Mouse (Mus musculus) forebrain, embryonic 16.5 days (tissue): ENCODE measurements around the gene Snd1. TPM values are rescaled to one million over a fixed set of nuclear protein-coding genes. Genes with fewer than 3 reads are reported as not detected.

Source experiments
- ATAC-seq: fragments of 200-750 bp; cut with Nextera tagmentation; 2 replicates; pipeline ENCODE4 v1.8.0; 2017; ENCODE audit warnings: mild to moderate bottlenecking, moderate library complexity
- H3K27ac ChIP-seq: fragments of 300-500 bp; sonication (generic); 2 replicates; pipeline ENCODE4 v1.5.1; 2014; ENCODE audit warnings: low read length, control low read depth
- H3K27me3 ChIP-seq: fragments of 300-500 bp; sonication (generic); replicated peaks from 2 replicates; pipeline ENCODE4 v1.6.1; 2014; ENCODE audit warnings: low read length; ENCODE audit not compliant: control insufficient read depth, insufficient read depth
- H3K36me3 ChIP-seq: fragments of 300-500 bp; sonication (generic); 2 replicates; pipeline ENCODE4 v1.6.1; 2014; ENCODE audit not compliant: control insufficient read depth, insufficient read depth
- H3K4me1 ChIP-seq: fragments of 300-500 bp; sonication (generic); replicated peaks from 2 replicates; pipeline ENCODE4 v1.6.1; 2014; ENCODE audit warnings: low read length; ENCODE audit not compliant: control insufficient read depth, insufficient read depth
- H3K4me2 ChIP-seq: fragments of 300-500 bp; sonication (generic); 2 replicates; pipeline ENCODE4 v1.6.1; 2014; ENCODE audit warnings: mild to moderate bottlenecking, low read length, control low read depth
- H3K4me3 ChIP-seq: fragments of 300-500 bp; sonication (generic); replicated peaks from 2 replicates; pipeline ENCODE4 v1.5.1; 2014; ENCODE audit warnings: mild to moderate bottlenecking, low read length, control low read depth
- H3K9ac ChIP-seq: fragments of 300-500 bp; sonication (generic); replicated peaks from 2 replicates; pipeline ENCODE4 v1.6.1; 2014; ENCODE audit warnings: low read depth, low read length, control low read depth
- H3K9me3 ChIP-seq: fragments of 300-500 bp; sonication (generic); 2 replicates; pipeline ENCODE4 v1.6.1; 2016; ENCODE audit warnings: low read length; ENCODE audit not compliant: control insufficient read depth
- WGBS: fragments of 180-500 bp; shearing (Covaris S2); extraction: QIAGEN DNeasy Blood & Tissue Kit; methylation state at CpG from one replicate; pipeline ENCODE4 v1.1.7; 2014; 5-methylcytosine and 5-hydroxymethylcytosine counted together
- polyA plus RNA-seq: library from polyadenylated mRNA; unstranded; fragments of >200 nt; fragmentation: Nextera tagmentation; extraction: Ambion mirVana; gene quantifications from 2 replicates; pipeline ENCODE4 v1.2.1, GENCODE M21; 2015

The Snd1 gene
- polyA plus RNA-seq, 1 experiment from 2014 or later, result 81.0 TPM

- no peak overlapping the region for H3K4me3 ChIP-seq
- no peaks in the 10 kb centered on the region for H3K27me3 ChIP-seq
- peaks cover 41% of the 10 kb centered on the region for H3K4me1 ChIP-seq
- no peaks in the 10 kb centered on the region for H3K36me3 ChIP-seq
- WGBS, result 69% methylated on average over 11 of the region's 11 CpGs
- no peak for ATAC-seq
- no peak overlapping the region for H3K4me2 ChIP-seq
- H3K9ac ChIP-seq, result no peak overlapping the region
- H3K27ac ChIP-seq, result no peak overlapping the region
- no peaks in the 10 kb centered on the region for H3K9me3 ChIP-seq
These were observed 399.1 kb downstream of the Snd1 start for GRCm38 (mm10) chr6:28874053-28874452.

DNA sequence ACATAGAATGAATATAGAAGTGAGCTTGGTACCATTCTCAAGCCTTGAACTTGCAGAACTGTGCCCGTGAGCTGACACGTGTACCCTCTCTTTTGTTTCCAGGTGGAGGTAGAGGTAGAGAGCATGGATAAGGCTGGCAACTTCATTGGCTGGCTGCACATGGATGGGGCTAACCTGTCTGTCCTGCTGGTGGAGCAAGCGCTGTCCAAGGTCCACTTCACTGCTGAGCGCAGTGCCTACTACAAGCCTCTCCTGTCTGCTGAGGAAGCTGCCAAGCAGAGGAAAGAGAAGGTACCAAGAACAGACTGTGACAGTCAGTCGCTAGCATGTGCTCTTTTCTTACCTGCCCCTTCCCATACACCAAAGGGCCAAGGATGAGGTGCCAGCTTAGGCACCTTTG is 399.8 kb downstream of the Snd1 start:
- H3K27ac ChIP-seq, result no peak overlapping the region
- no peak overlapping the region for H3K4me3 ChIP-seq
- H3K27me3 ChIP-seq, result no peaks in the 10 kb centered on the region
- 95% methylated on average over 5 of the region's 5 CpGs for WGBS
- no peaks in the 10 kb centered on the region for H3K9me3 ChIP-seq
- ATAC-seq, result no peak
- H3K9ac ChIP-seq, result no peak overlapping the region
- no peaks in the 10 kb centered on the region for H3K36me3 ChIP-seq
- H3K4me2 ChIP-seq, result no peak overlapping the region
- peaks cover 41% of the 10 kb centered on the region for H3K4me1 ChIP-seq

GRCm38 (mm10) chr6:28875333-28875732 is 400.4 kb downstream of the Snd1 start:
- H3K27me3 ChIP-seq, result no peaks in the 10 kb centered on the region
- H3K4me3 ChIP-seq, result no peak overlapping the region
- no peaks in the 10 kb centered on the region for H3K9me3 ChIP-seq
- no peak for ATAC-seq
- H3K36me3 ChIP-seq, result no peaks in the 10 kb centered on the region
- H3K9ac ChIP-seq, result no peak overlapping the region
- H3K4me2 ChIP-seq, result no peak overlapping the region
- H3K4me1 ChIP-seq, result peaks cover 41% of the 10 kb centered on the region
- WGBS, result 50% methylated on average over 1 of the region's 1 CpGs
- H3K27ac ChIP-seq, result no peak overlapping the region

GRCm38 (mm10) chr6:28876492-28876891 is 401.6 kb downstream of the Snd1 start:
- no peaks in the 10 kb centered on the region for H3K9me3 ChIP-seq
- ATAC-seq, result peak; percentile 34; the same call in 1 of the 2 replicates
- H3K27me3 ChIP-seq, result no peaks in the 10 kb centered on the region
- H3K4me2 ChIP-seq, result no peak overlapping the region
- peaks cover 41% of the 10 kb centered on the region for H3K4me1 ChIP-seq
- H3K9ac ChIP-seq, result no peak overlapping the region
- 6% methylated on average over 3 of the region's 3 CpGs for WGBS
- H3K27ac ChIP-seq, result no peak overlapping the region
- no peaks in the 10 kb centered on the region for H3K36me3 ChIP-seq
- no peak overlapping the region for H3K4me3 ChIP-seq

DNA sequence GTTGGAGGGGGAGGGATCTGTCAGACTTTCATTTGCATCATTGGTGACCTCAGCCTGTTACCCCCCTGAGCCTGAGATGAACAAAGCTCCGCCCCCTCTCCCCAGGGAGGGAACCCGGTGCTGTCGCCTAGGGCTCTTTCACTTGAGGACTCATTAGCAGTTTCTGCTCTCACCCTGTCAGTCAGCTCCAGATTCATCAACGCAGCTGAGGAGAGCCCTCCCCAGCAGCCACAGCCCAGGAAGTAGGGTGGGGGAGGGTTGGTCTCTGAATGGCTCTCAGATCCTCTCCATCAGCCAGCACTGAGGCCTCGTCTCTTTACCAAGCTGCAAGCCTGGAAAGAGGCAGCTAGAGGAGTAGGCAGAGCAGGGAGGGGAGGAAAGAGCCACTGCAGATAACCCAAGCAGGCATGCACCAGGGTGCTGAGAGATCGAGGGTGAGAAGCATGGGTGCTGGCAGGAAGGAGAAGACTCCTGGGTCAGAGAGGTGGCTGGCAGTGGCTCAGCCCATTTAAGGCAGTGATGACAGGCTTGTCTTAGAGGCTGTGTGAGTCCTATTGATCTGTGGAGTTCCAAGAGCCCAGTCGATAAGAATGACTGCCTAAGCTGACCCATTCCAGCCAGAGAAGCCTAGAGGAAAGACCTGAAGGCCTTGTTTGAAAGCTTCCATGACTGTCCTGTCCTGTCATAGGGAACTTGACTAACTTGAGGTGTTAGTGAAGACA is 403.2 kb downstream of the Snd1 start:
- peak; percentile 91 for ATAC-seq
- peak overlapping the region; percentile 35; the same call in 1 of the 2 replicates for H3K27ac ChIP-seq
- no peak overlapping the region for H3K4me2 ChIP-seq
- H3K27me3 ChIP-seq, result no peaks in the 10 kb centered on the region
- H3K4me3 ChIP-seq, result no peak overlapping the region
- H3K9ac ChIP-seq, result peak overlapping the region; percentile 24; the same call in 1 of the 2 replicates
- 14% methylated on average over 7 of the region's 7 CpGs for WGBS
- H3K36me3 ChIP-seq, result no peaks in the 10 kb centered on the region
- peaks cover 32% of the 10 kb centered on the region for H3K4me1 ChIP-seq
- H3K9me3 ChIP-seq, result no peaks in the 10 kb centered on the region

DNA sequence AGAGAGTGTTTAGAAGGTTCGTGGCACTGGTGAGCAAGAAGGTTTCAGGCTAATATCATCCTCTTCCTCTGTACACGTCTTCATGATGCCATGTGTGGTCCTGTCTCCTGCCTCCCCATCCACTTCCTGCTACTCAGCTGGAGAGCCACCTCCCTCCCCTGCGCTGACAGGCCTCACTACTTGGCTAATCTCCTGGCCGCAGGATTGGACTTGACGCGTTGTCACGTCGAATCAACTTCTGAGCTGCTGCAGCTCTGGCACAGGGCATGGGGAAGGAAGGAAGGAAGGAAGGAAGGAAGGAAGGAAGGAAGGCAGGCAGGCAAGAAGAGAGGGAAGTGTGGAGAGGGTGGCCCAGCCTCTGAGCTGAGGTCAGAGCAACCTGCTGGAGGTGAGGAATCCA is 404.4 kb downstream of the Snd1 start:
- Histone ChIP-seq H3K4me1 (peaks cover 29% of the 10 kb centered on the region), H3K27me3 (no peaks in the 10 kb centered on the region), H3K27ac (no peak overlapping the region), H3K4me3 (no peak overlapping the region), H3K9me3 (no peaks in the 10 kb centered on the region), H3K36me3 (0 out of 2 replicates have a peak, but pooled peaks cover 2% of the 10 kb centered on the region), H3K9ac (no peak overlapping the region), H3K4me2 (no peak overlapping the region)
- ATAC-seq, result no peak
- 85% methylated on average over 8 of the region's 8 CpGs for WGBS

DNA sequence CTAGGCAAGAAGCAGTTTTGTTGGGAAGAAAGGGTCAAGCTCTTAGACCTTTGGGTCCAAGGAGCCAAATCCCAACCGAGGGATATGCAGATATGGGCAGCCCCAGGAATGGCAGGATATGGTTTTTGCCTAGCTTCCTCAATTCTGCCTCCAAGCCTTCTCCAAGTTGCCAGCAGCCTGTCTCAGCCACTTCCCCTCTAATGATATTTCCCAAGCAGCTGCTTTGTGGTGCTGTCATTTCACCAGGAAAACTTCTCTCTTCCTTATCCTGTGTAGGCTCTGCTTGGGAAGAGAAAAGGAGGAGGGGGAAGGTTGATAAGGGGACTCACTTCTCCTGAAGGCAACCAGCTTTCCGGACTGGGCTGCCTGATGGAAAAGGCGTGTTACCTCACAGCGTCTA is 406.0 kb downstream of the Snd1 start:
- 92% methylated on average over 4 of the region's 4 CpGs for WGBS
- Histone ChIP-seq H3K4me2 (no peak overlapping the region), H3K27me3 (no peaks in the 10 kb centered on the region), H3K4me3 (no peak overlapping the region), H3K36me3 (0 out of 2 replicates have a peak, but pooled peaks cover 2% of the 10 kb centered on the region), H3K9me3 (no peaks in the 10 kb centered on the region), H3K27ac (no peak overlapping the region), H3K9ac (no peak overlapping the region), H3K4me1 (peaks cover 28% of the 10 kb centered on the region)
- no peak for ATAC-seq

GRCm38 (mm10) chr6:28883518-28883917 is 408.6 kb downstream of the Snd1 start:
- H3K27ac ChIP-seq, result no peak overlapping the region
- 77% methylated on average over 5 of the region's 5 CpGs for WGBS
- no peak overlapping the region for H3K9ac ChIP-seq
- no peaks in the 10 kb centered on the region; the same call in 1 of the 2 replicates for H3K27me3 ChIP-seq
- 0 out of 2 replicates have a peak, but pooled peaks cover 2% of the 10 kb centered on the region for H3K36me3 ChIP-seq
- H3K4me2 ChIP-seq, result no peak overlapping the region
- H3K4me3 ChIP-seq, result no peak overlapping the region
- ATAC-seq, result no peak
- no peaks in the 10 kb centered on the region for H3K9me3 ChIP-seq
- H3K4me1 ChIP-seq, result peaks cover 2% of the 10 kb centered on the region

- H3K9me3 ChIP-seq, result no peaks in the 10 kb centered on the region
- ATAC-seq, result no peak
- no peak overlapping the region for H3K4me3 ChIP-seq
- 0 out of 2 replicates have a peak, but pooled peaks cover 2% of the 10 kb centered on the region for H3K36me3 ChIP-seq
- no peaks in the 10 kb centered on the region; the same call in 1 of the 2 replicates for H3K27me3 ChIP-seq
- H3K9ac ChIP-seq, result no peak overlapping the region
- no peak overlapping the region for H3K4me2 ChIP-seq
- H3K27ac ChIP-seq, result no peak overlapping the region
- peaks cover 16% of the 10 kb centered on the region for H3K4me1 ChIP-seq
- WGBS, result 77% methylated on average over 7 of the region's 7 CpGs
These were observed 411.9 kb downstream of the Snd1 start for GRCm38 (mm10) chr6:28886724-28887440.
